Mouse (Mus musculus) adrenal gland, adult 2 months (tissue): ENCODE results near the gene Rsg1. TPM values are rescaled to one million over a fixed set of nuclear protein-coding genes. Genes with fewer than 3 reads are reported as not detected.

Source experiments
- DNase-seq: peaks from one replicate; pipeline ENCODE4 v3.0.0; 2021
- polyA plus RNA-seq: library from polyadenylated mRNA; depleted of rRNA; stranded (reverse); fragments of >200 nt; gene quantifications from 2 replicates; pipeline ENCODE4 v1.2.3, GENCODE M21; 2012
- total RNA-seq, 2 experiments: library from RNA; stranded (reverse); gene quantifications; 2 replicates each; pipeline ENCODE4 v1.2.3; 2021

Rsg1 gene
- total and polyA plus RNA-seq, 3 experiments = 0.86 to 2.3 (median 1.1) TPM

GRCm38 (mm10) chr4:141212892-141213291, 864 bp upstream of the Rsg1 start:
- DNase-seq = no peak

DNA sequence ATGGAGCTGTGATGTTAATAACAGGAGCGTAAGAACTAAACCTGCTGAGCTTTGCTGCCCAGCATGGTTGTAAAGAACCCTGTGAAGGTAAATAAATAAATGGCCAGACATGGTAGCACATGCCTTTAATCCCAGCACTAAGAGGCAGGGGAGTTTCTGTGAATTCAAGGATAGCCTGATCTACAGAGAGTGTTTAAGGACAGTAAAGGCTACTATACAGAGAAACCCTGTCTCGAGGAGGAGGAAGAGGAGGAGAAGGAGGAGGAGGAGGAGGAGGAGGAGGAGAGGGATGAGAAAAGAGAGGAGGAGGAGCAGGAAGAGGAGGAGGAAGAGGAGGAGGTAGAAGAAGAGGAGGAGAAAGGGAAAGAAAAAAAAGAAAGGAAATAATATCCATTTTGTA, 414 bp upstream of the Rsg1 start:
- DNase-seq = no peak

- peak; percentile 25 for DNase-seq
Measured at GRCm38 (mm10) chr4:141214337-141214851, 638 bp downstream of the Rsg1 start.

GRCm38 (mm10) chr4:141219583-141220213, 5.9 kb downstream of the Rsg1 start:
- DNase-seq = peak; percentile 26

DNA sequence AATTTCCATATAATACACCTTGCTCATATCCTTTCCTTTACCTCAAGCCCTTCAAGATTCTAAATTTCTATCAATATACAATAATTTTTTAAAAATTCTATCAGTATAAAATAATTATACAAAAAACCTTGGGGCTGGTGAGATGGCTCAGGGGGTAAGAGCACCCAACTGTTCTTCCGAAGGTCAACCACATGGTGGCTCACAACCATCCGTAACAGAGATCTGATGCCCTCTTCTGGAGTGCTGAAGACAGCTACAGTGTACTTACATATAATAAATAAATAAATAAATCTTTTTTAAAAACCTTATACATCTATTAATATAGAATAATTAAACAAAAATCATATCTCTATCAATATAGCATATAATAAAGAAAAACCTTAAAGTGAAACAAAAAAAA, 8.1 kb downstream of the Rsg1 start:
- no peak for DNase-seq

- DNase-seq = no peak
Measured at GRCm38 (mm10) chr4:141222752-141223151, 9.0 kb downstream of the Rsg1 start.

GRCm38 (mm10) chr4:141228687-141229086, 14.9 kb downstream of the Rsg1 start:
- no peak for DNase-seq

DNA sequence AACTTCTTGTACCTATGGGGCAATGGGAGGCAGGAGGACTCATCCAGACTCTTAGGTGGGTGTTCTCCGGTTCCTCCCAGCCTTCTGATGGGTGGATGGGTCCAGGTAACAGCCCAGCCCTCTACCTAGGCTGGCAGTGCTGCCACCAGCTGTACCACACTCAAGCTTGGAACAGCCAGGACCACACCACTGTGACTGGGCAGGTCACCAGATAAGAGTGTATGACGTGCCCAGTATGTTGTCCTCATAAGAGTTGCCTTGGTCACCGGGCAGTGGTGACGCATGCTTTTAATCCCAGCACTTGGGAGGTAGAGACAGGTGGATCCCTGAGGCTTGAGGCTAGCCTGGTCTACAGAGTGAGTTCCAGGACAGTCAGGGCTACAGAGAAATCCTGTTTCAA, 19.4 kb downstream of the Rsg1 start:
- DNase-seq = no peak

DNA sequence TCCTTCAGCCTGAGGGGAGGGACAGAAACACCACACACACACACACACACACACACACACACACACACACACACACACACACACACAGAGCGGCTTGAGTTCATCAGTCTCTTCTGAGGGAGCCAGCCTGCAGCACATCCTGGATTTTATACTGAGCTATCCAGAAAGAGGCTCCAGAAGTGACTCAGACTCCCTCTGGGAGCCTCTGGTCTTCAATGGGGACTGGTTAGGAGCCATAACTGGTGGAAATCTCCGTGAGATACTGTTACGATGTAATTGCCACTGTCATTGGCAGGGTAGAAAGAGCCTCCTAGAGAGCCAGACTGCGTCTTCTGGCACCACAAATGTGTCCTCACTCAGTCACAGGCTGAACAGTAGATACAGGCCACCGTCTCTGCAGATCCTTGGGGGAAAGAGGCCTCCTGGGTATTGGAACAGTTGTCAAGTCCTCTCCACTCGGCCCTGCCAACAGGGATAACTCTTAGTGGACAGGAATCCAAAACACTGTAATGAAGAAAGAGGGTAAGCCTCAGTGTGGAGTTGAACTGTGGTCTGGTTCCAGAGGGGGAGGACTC, 21.9 kb downstream of the Rsg1 start:
- DNase-seq = no peak

- peak; percentile 43 for DNase-seq
Measured at GRCm38 (mm10) chr4:141236856-141237255, 23.1 kb downstream of the Rsg1 start.

- no peak for DNase-seq
Measured at GRCm38 (mm10) chr4:141238492-141239387, 25.0 kb downstream of the Rsg1 start.

DNA sequence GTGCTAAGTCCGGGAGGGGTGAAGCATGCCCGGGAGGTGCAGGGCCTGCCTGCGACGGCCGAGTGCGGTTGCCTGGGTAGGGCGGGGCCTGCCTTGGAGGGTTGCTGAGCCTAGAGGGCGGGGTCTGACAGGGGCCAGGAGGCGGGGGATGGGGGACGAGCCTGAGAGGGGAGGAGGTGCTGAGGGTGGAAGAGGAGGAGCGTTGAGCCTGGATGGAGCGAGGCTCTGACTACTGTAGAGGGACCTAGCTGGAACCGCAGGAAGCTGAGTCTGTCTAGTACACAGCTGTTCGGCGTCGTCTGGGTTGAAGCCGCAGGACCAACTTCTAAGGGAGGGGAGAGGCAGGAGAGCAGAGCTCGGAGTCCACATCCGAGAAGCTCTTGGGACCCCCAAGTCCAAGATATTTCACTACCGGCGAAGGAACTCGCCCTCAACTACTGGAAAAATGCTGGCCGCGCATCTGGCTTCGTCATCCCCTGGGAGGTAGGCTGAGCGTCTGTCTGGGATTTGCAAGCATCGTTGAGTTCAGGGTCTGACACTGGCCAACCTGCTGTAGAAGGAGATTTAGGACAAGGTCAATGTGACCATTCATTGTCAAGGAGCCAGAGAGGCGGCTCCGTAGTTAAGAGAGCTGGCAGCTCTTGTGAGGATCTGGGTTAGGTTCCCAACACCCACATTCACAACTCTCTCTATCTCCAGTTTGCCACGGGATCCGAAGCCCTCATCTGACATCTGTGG, 25.8 kb downstream of the Rsg1 start, which contains the start of gene Arhgef19:
TSS of gene Arhgef19 (plus strand) at position 112 of the 738 bp plus-strand sequence.
- DNase-seq = peak; percentile 98

GRCm38 (mm10) chr4:141240617-141241016, 26.9 kb downstream of the Rsg1 start:
- peak; percentile 93 for DNase-seq

- DNase-seq = no peak
Measured at GRCm38 (mm10) chr4:141241861-141242260, 28.1 kb downstream of the Rsg1 start.

DNA sequence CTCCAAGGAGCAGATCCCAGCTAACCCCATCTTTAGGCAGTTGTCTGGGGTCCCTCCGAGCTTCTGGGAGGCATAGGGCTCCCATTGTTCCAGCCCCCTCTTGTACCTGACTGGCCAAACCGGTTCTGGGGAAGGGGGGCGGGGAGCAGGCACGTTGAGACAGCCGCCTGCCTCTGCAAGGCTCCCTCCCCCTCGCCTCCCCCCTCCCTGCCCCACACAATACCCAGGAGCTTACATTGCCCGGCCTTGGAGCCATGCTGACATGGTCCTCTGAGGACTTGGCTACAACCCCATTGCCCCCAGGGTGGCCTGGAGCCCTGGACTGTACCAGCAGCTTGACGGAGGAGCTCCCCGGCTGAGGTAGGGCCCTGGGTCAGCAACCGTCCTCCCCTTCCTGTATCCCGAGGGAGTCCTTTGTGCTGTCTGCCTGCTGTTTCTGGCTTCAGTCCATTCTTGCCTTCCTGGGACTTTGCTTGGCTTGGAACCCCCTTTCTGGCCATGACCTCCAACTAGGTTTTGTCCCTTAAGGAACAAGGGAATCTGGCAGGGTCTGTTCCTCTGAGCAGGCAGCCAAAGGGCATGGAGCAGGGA, 29.0 kb downstream of the Rsg1 start:
- peak; percentile 66 for DNase-seq

GRCm38 (mm10) chr4:141243636-141244035, 29.9 kb downstream of the Rsg1 start:
- no peak for DNase-seq

DNA sequence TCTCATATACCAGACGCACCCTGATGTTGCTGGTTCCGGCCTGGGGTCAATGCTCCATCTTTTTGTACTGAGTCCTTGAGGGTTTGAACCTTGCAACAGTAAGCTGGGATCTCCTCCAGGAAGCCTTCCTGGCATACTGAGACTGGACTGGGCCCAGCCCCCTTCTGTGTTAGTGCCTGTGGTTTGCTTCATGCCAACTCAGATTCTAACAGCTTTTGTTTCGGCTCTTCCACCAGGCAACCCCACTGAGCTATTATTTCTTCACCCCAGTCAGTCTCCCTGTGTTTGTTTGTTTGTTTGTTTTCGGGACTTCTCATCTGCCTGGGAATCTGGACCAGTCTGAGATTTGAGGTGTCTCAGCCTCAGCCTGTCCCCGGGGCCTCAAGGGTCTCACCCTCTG, 30.6 kb downstream of the Rsg1 start:
- DNase-seq = peak; percentile 35

- peak; percentile 87 for DNase-seq
Measured at GRCm38 (mm10) chr4:141244931-141245425, 31.2 kb downstream of the Rsg1 start.

DNA sequence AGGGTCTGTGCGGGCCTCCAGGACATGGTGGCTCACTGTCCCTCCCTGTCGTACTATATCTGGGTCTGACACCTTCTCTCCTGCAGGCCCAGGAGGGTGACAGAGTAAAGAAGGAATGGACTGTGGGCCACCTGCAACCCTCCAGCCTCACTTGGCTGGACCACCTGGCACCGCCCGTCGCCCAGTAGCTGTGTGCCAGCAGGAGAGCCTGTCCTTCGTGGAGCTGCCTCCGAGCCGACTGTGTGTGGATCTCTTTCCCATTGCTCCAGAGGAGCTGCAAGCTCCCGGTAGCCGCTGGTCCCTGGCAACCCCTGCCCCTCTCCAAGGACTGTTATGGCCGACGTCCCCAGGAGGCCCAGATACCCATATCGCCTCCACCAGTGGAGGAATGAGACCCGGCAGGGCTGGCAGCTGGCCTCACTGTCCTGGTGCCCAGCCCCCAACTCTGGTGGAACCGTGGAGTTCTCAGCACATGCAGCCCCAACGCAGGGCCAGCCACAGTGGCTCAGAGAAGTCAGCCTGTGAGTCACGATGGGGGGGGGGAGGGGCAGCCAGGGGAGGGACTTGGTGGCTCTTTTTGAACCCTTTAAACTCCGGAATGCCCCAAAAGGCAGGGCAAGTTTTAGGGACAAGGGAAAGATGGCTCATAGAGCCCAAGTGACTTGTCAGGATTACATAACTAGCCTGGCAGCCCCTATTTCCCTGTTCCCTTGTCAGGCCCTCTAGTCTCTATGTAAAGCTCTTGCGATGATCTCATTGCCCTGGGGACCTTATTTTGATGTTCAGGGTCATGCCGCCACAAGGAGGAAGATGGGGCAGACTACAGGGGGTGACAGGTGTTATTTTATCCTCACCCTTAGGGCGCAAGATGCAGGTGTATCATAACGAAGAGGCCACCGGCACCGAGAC, 32.6 kb downstream of the Rsg1 start:
- DNase-seq = peak; percentile 68

DNA sequence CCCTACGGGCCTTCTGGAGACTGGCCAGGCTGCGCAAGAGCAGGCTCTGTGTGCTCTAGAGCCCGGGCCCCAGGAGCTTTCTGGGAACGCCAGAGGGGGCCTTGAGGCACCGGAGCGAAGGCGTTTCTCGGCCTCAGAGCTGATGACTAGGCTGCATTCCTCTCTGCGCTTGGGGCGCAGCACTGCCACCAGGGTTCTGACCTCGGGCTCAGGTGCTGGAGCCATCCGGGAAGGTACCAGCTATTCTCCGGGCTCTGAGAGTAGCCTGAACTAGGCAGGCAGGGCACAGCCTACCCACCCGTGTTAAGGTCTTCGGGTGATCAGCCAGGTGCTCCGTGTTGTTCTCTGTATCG, 33.2 kb downstream of the Rsg1 start:
- DNase-seq = peak; percentile 60
